Mouse (Mus musculus) kidney, postnatal 0 days (tissue): ENCODE measurements around the gene Ahr. TPM values are rescaled to one million over a fixed set of nuclear protein-coding genes. Genes with fewer than 3 reads are reported as not detected.
A peak's percentile ranks its signal among the peaks of the same experiment; 100 is the strongest.

ENCODE experiments used
- ATAC-seq: fragments of 200-750 bp; cut with Nextera tagmentation; replicated peaks from 2 replicates; pipeline ENCODE4 v1.8.0; 2017; ENCODE audit warnings: low read depth, moderate number of reproducible peaks, moderate TSS enrichment, moderate library complexity; ENCODE audit not compliant: low FRiP score
- DNase-seq: peaks from one replicate; pipeline ENCODE4 v3.0.0-alpha.2; 2016; ENCODE audit warnings: low spot score
- H3K27ac ChIP-seq: fragments of 300-500 bp; sonication (generic); 2 replicates; pipeline ENCODE4 v1.5.1; 2014; ENCODE audit warnings: mild to moderate bottlenecking
- H3K27me3 ChIP-seq: fragments of 300-500 bp; sonication (generic); 2 replicates; pipeline ENCODE4 v1.6.1; 2014; ENCODE audit warnings: low read length, mixed read lengths; ENCODE audit not compliant: insufficient read depth
- H3K36me3 ChIP-seq: fragments of 300-500 bp; sonication (generic); 2 replicates; pipeline ENCODE4 v1.6.1; 2014; ENCODE audit warnings: low read length, mixed read lengths; ENCODE audit not compliant: insufficient read depth
- H3K4me1 ChIP-seq: fragments of 300-500 bp; sonication (generic); replicated peaks from 2 replicates; pipeline ENCODE4 v1.6.1; 2014; ENCODE audit warnings: antibody characterized with exemption, low read length, mixed read lengths; ENCODE audit not compliant: insufficient read depth
- H3K4me2 ChIP-seq: fragments of 300-500 bp; sonication (generic); 2 replicates; pipeline ENCODE4 v1.6.1; 2014; ENCODE audit warnings: mild to moderate bottlenecking, low read length, moderate library complexity, mixed read lengths
- H3K4me3 ChIP-seq: fragments of 300-500 bp; sonication (generic); replicated peaks from 2 replicates; pipeline ENCODE4 v1.5.1; 2014; ENCODE audit warnings: low read depth, low read length
- H3K9ac ChIP-seq: fragments of 300-500 bp; sonication (generic); 2 replicates; pipeline ENCODE4 v1.6.1; 2014; ENCODE audit warnings: low read depth, low read length
- H3K9me3 ChIP-seq: fragments of 300-500 bp; sonication (generic); replicated peaks from 2 replicates; pipeline ENCODE4 v1.6.1; 2016; ENCODE audit warnings: low read length, inconsistent platforms, mixed read lengths
- CTCF ChIP-seq: IDR thresholded peaks from 2 replicates; pipeline ENCODE4 v1.5.1; 2016; ENCODE audit warnings: antibody characterized with exemption, low read depth, mild to moderate bottlenecking, moderate library complexity
- WGBS: fragments of 180-500 bp; shearing (Covaris S2); extraction: QIAGEN DNeasy Blood & Tissue Kit; methylation state at CpG from one replicate; pipeline ENCODE4 v1.1.7; 2014; 5-methylcytosine and 5-hydroxymethylcytosine counted together
- polyA plus RNA-seq: library from polyadenylated mRNA; unstranded; fragments of >200 nt; fragmentation: Nextera tagmentation; extraction: Ambion mirVana; gene quantifications from 2 replicates; pipeline ENCODE4 v1.2.1, GENCODE M21; 2015

Ahr gene
- polyA plus RNA-seq, 1 experiment from 2014 or later: 6.7 TPM

DNA sequence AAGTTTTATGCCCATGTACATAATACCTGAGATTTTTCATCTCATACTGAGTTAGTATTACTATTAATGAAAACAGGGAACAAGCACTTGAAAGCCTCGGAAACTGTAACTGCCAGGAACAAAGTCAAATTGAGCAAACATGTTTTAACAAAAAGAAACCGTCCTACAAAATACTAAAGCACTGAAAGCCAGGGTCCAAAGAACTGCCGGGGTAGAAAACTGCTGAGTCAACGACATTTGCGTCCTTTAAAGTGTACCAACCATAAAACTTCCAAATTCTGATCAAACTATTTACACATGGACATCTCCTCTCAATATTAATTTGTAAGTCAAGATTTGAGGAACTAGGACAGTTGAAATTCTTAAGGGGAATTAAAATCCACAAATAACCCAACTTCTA, 1.7 kb downstream of the Ahr start:
- TF ChIP-seq CTCF: no peak
- no peaks in the 10 kb centered on the region; the same call in 1 of the 2 replicates for H3K4me1 ChIP-seq
- no peaks in the 10 kb centered on the region for H3K27me3 ChIP-seq
- H3K9ac ChIP-seq: no peak overlapping the region
- H3K36me3 ChIP-seq: no peaks in the 10 kb centered on the region
- 48% methylated on average over 5 of the region's 5 CpGs for WGBS
- DNase-seq (no peak), ATAC-seq (no peak)
- H3K27ac ChIP-seq: no peak overlapping the region
- H3K4me2 ChIP-seq: peak overlapping the region; percentile 88
- H3K9me3 ChIP-seq: no peaks in the 10 kb centered on the region
- H3K4me3 ChIP-seq: peak overlapping the region; percentile 12; the same call in 1 of the 2 replicates

DNA sequence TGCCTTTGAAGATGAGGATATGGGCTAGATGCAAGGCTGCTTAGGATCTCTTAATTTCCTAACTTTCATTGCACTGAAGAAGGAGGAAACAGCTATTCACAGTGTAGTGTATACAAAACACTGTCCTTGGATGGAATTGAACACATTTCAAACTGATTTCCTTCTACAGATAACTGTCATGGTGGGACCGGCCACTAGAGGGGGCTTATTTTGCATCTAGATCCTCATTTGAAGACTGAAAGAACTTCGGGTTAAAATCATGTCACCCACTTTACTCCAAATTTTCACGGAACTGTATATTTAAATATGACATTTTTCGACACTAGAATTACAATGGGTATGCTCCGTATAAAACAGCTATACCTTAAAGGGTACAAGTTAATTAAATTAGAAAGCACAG, 2.7 kb downstream of the Ahr start:
- ATAC-seq (no peak), DNase-seq (peak; percentile 85)
- H3K27ac ChIP-seq: no peak overlapping the region
- WGBS: 16% methylated on average over 5 of the region's 5 CpGs
- H3K4me3 ChIP-seq: peak overlapping the region; percentile 11; the same call in 1 of the 2 replicates
- peak overlapping the region; percentile 88 for H3K4me2 ChIP-seq
- no peak overlapping the region for H3K9ac ChIP-seq
- H3K4me1 ChIP-seq: no peaks in the 10 kb centered on the region; the same call in 1 of the 2 replicates
- no peaks in the 10 kb centered on the region for H3K9me3 ChIP-seq
- peak; percentile 85 for TF ChIP-seq CTCF
- H3K36me3 ChIP-seq: no peaks in the 10 kb centered on the region
- no peaks in the 10 kb centered on the region for H3K27me3 ChIP-seq

DNA sequence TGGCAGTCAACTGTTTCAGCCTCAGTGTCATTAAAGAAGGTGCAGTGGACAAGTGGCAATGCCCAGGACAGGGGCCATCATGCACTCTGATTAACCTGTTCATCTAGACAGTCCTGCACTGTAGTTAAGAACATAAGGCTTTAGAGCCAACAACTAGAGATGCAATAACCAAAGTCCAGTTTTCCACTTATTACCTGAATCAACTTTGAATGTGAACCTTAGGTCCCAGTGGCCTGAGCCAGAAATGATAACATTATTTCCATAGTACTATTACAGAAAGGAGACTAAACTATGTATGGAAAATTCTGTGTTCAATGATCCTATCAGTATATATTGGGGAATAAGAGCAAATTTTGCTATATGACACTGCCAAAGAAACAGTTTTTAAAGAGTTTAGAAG, 4.3 kb downstream of the Ahr start:
- H3K27ac ChIP-seq: peak overlapping the region; percentile 57; the same call in 1 of the 2 replicates
- H3K9me3 ChIP-seq: no peaks in the 10 kb centered on the region
- H3K4me1 ChIP-seq: no peaks in the 10 kb centered on the region; the same call in 1 of the 2 replicates
- H3K36me3 ChIP-seq: no peaks in the 10 kb centered on the region
- no peak overlapping the region for H3K9ac ChIP-seq
- no peaks in the 10 kb centered on the region for H3K27me3 ChIP-seq
- ATAC-seq (no peak), DNase-seq (no peak)
- TF ChIP-seq CTCF: no peak
- H3K4me2 ChIP-seq: no peak overlapping the region
- no peak overlapping the region for H3K4me3 ChIP-seq

DNA sequence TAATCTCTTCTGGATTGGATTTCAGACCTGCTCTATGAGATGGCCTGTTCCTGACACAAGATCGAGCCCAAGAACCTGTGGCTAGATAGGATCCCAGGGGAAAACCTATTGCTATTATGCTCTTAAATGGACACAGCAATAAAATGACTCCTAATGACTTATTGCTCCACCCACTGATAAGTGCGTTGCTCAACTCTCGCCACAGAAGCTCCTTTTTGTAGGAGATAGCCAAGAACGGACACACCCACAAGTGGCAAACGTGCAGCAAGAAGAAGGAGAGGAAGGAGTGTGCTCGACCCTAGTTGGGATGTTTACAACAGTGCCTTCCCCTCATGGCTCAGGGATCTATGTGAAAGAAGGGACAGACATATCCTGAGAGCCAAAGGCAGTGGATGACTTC, 7.4 kb downstream of the Ahr start:
- Histone ChIP-seq H3K4me3 (no peak overlapping the region), H3K4me1 (no peaks in the 10 kb centered on the region; the same call in 1 of the 2 replicates), H3K9ac (no peak overlapping the region), H3K9me3 (no peaks in the 10 kb centered on the region), H3K27ac (no peak overlapping the region), H3K4me2 (no peak overlapping the region), H3K27me3 (no peaks in the 10 kb centered on the region), H3K36me3 (no peaks in the 10 kb centered on the region)
- ATAC-seq: no peak
- no peak for TF ChIP-seq CTCF
- DNase-seq: no peak
- 53% methylated on average over 6 of the region's 6 CpGs for WGBS

DNA sequence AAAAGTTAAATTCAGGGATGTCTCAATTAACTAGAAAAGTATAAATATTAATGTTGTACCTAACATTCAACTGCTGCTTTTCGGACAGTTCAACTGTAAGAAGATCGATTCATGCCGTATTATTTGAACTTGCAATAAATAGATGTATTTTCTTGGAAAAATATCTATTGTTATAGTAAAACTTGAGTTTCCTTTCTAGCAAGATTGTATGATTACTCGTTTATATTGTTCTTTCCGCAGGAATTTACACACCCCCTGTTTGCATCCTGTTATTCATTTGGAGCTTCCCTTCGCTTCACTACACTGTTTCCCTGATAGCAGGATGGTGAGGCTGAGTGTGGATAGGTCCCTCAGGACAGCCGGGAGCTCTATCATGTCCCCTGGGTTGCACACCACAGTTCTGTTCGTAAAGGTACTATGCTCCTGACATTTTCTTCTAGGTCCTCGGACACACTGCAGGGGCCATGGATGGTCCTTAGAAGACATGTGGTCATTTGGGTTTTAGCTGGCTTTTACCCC, 12.2 kb downstream of the Ahr start:
- ATAC-seq (no peak), DNase-seq (no peak)
- no peak overlapping the region for H3K9ac ChIP-seq
- H3K27me3 ChIP-seq: no peaks in the 10 kb centered on the region
- no peaks in the 10 kb centered on the region for H3K4me1 ChIP-seq
- 81% methylated on average over 9 of the region's 9 CpGs for WGBS
- H3K36me3 ChIP-seq: no peaks in the 10 kb centered on the region
- no peak overlapping the region for H3K27ac ChIP-seq
- no peak overlapping the region for H3K4me2 ChIP-seq
- no peak for TF ChIP-seq CTCF
- H3K9me3 ChIP-seq: no peaks in the 10 kb centered on the region
- H3K4me3 ChIP-seq: no peak overlapping the region

DNA sequence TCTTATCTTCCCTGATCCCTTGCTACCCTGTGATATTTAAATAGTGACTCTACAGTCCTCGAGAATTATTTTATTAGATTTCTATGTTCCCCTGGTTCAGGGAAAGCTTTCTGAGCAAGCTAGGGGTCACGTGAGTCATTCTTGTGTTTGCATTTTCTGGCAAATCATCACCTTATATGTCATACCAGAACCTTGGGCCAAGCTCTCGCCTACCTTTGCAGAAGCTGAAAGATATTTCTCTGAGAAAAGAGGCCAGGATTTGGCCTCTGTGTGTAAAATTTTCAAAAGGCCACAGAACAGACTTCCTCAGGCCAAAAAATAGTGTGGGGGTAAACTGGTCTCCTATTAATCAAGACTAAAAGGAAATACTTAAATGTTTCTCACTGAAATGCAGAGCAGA, 19.2 kb downstream of the Ahr start:
- H3K4me2 ChIP-seq: no peak overlapping the region
- peak overlapping the region; percentile 8; the same call in 1 of the 2 replicates for H3K27ac ChIP-seq
- no peaks in the 10 kb centered on the region for H3K27me3 ChIP-seq
- no peaks in the 10 kb centered on the region for H3K9me3 ChIP-seq
- DNase-seq (peak; percentile 73), ATAC-seq (no peak)
- H3K4me3 ChIP-seq: no peak overlapping the region
- WGBS: 49% methylated on average over 3 of the region's 3 CpGs
- TF ChIP-seq CTCF: no peak
- no peaks in the 10 kb centered on the region for H3K4me1 ChIP-seq
- no peak overlapping the region for H3K9ac ChIP-seq
- peaks cover 18% of the 10 kb centered on the region; the same call in 1 of the 2 replicates for H3K36me3 ChIP-seq

DNA sequence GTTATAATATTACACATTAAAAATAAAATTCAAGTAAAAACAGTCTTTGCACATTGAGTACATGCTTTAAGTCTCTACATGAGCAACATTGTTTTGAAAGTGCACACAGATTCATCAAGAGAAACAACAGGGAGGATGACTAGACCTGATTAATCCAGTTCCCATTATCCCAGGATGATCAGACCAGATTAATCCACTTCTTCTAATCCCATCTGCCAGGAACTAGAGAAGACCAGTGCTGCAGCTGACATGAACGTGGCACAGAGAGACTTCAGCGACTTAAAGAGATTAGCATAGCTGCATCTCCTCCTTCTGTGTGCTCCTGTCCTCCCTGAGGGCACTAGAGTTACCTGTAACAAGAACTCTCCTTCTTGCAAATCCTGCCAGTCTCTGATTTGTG, 20.2 kb downstream of the Ahr start:
- H3K9ac ChIP-seq: no peak overlapping the region
- H3K27me3 ChIP-seq: no peaks in the 10 kb centered on the region
- WGBS: 87% methylated on average over 2 of the region's 2 CpGs
- no peak overlapping the region for H3K27ac ChIP-seq
- H3K4me1 ChIP-seq: no peaks in the 10 kb centered on the region
- no peaks in the 10 kb centered on the region for H3K9me3 ChIP-seq
- H3K4me2 ChIP-seq: no peak overlapping the region
- H3K36me3 ChIP-seq: peaks cover 23% of the 10 kb centered on the region; the same call in 1 of the 2 replicates
- no peak for TF ChIP-seq CTCF
- ATAC-seq: no peak
- H3K4me3 ChIP-seq: no peak overlapping the region
- no peak for DNase-seq
